Comparison of ENCODE assay signal across 10 mouse cellular contexts in the genomic region with DNA sequence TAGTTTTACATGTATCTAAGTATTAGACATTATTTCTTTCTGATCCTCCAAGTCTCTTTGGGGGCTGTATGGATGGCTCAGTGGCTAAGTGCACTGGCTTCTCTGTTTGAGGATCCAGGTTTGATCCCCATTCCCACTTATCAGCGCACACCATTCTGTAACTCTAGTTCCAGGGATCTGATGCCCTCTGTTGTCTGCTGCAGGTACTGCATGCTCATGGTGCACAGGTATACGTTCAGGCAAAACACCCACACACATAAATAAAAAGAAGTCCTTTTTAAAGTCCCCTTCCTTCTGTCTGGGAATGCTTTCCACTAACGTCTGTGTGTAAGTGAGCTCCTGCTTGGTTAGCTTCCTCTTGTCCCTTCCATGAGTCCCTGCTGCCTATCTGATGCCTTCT. TPM values are rescaled to one million over a fixed set of nuclear protein-coding genes. Genes with fewer than 3 reads are reported as not detected.
DNase-seq lines count a peak whose midpoint lies in the region; ATAC-seq and TF ChIP-seq lines count a peak whose summit lies in the region.
"Had no signal": no experiment of that assay in that cellular context is flagged by ENCODE, and none has a peak within 500 bp of the region (broad histone marks: within the 10 kb centered on the region; RNA-seq: fewer than 3 reads in every experiment).

No protein-coding gene starts in this region.

- H3K27ac ChIP-seq in kidney, embryonic 16.5 days (ENCODE audit: low read length) = no peak overlapping the region
- H3K27ac ChIP-seq: embryonic facial prominence, embryonic 12.5 days; liver, embryonic 13.5 days had no signal

- H3K4me2 ChIP-seq in kidney, embryonic 16.5 days (replicated peaks; ENCODE audit: low read depth, low read length) = no peak overlapping the region
- H3K4me2 ChIP-seq: embryonic facial prominence, embryonic 12.5 days; liver, embryonic 13.5 days had no signal

- DNase-seq in kidney, adult 18-20 months = peak; percentile 59
- peak; percentile 15 for DNase-seq in brain, embryonic 14.5 days (ENCODE audit: low read depth)
- DNase-seq in lung, postnatal 4 days = peak; percentile 33 to 52
- no peak for DNase-seq in MN1 (ENCODE audit: low spot score)
- DNase-seq: liver, embryonic 13.5 days had no signal

- no peaks in the 10 kb centered on the region for H3K4me1 ChIP-seq in kidney, embryonic 16.5 days (ENCODE audit: insufficient read depth, low read length)
- 0 out of 2 replicates have a peak, but pooled peaks cover 2% of the 10 kb centered on the region for H3K4me1 ChIP-seq in E14TG2a.4 (replicated peaks; ENCODE audit: low read depth, low read length)
- H3K4me1 ChIP-seq: embryonic facial prominence, embryonic 12.5 days; liver, embryonic 13.5 days had no signal

- H3K9me3 ChIP-seq in kidney, embryonic 16.5 days (ENCODE audit: low read length) = no peaks in the 10 kb centered on the region
- no peaks in the 10 kb centered on the region for H3K9me3 ChIP-seq in E14TG2a.4 (ENCODE audit: low read length)
- H3K9me3 ChIP-seq: embryonic facial prominence, embryonic 12.5 days; liver, embryonic 13.5 days had no signal

- no peaks in the 10 kb centered on the region for H3K27me3 ChIP-seq in kidney, embryonic 16.5 days (ENCODE audit: insufficient read depth, low read length)
- no peaks in the 10 kb centered on the region for H3K27me3 ChIP-seq in E14TG2a.4 (ENCODE audit: insufficient read depth, low read length)
- H3K27me3 ChIP-seq: embryonic facial prominence, embryonic 12.5 days; liver, embryonic 13.5 days had no signal

- no peak overlapping the region for H3K9ac ChIP-seq in kidney, embryonic 16.5 days (replicated peaks; ENCODE audit: low read length)
- H3K9ac ChIP-seq: embryonic facial prominence, embryonic 12.5 days; liver, embryonic 13.5 days had no signal

- H3K4me3 ChIP-seq in kidney, embryonic 16.5 days (ENCODE audit: low read length) = no peak overlapping the region
- H3K4me3 ChIP-seq in E14TG2a.4 (replicated peaks; ENCODE audit: low read length) = no peak overlapping the region
- H3K4me3 ChIP-seq: embryonic facial prominence, embryonic 12.5 days; liver, embryonic 13.5 days had no signal

- TF ChIP-seq CTCF in E14TG2a.4 (conservative IDR thresholded peaks at IDR 0.05; ENCODE audit: low read length) = peak; percentile 97
- TF ChIP-seq CTCF in brain, embryonic 14.5 days (IDR thresholded peaks at IDR 0.05; ENCODE audit: borderline replicate concordance, extremely low read depth, insufficient read depth, insufficient read length) = peak; percentile 55; the same call in 1 of the 2 replicates

- ATAC-seq in kidney, embryonic 16.5 days (ENCODE audit: low FRiP score, low TSS enrichment) = no peak
- ATAC-seq in frontal cortex, adult (ENCODE audit: low TSS enrichment) = no peak
- ATAC-seq in cerebellum, adult (ENCODE audit: insufficient number of reproducible peaks, low FRiP score, low TSS enrichment) = no peak

- peaks cover 28% of the 10 kb centered on the region for H3K36me3 ChIP-seq in kidney, embryonic 16.5 days (ENCODE audit: insufficient read depth, low read length)
- H3K36me3 ChIP-seq in E14TG2a.4 (ENCODE audit: insufficient read depth, low read length) = no peaks in the 10 kb centered on the region
- H3K36me3 ChIP-seq: liver, embryonic 13.5 days had no signal

- WGBS in kidney, embryonic 16.5 days = 67% methylated on average over 3 of the region's 3 CpGs

- TF ChIP-seq POLR2A in brain, embryonic 14.5 days (IDR thresholded peaks at IDR 0.05; ENCODE audit: borderline replicate concordance, extremely low read depth, insufficient read depth, insufficient read length, poor library complexity, severe bottlenecking) = no peak

RNA-seq across cellular contexts. Expression of gene Pnma1, which starts 16.0 kb away (rescaled TPM):
- polyA plus RNA-seq in kidney, embryonic 16.5 days (2015; fragmentation: Nextera tagmentation; extraction: Ambion mirVana) = 1.1 and 1.2 TPM in 2 replicates
- 3.2 TPM in 2 replicates for polyA plus RNA-seq in brain, embryonic 14.5 days (2012; rRNA removed)

RNA-seq across cellular contexts. Expression of gene Dnal1, which starts 18.1 kb away (rescaled TPM):
- 4.2 and 4.8 TPM in 2 replicates for polyA plus RNA-seq in kidney, embryonic 16.5 days (2015; fragmentation: Nextera tagmentation; extraction: Ambion mirVana)
- 15.6 and 20.2 TPM in 2 replicates for polyA plus RNA-seq in brain, embryonic 14.5 days (2012; rRNA removed)

RNA-seq across cellular contexts. Expression of gene Acot6, which starts 31.8 kb away (rescaled TPM):
- 1.7 and 1.9 TPM in 2 replicates for polyA plus RNA-seq in kidney, embryonic 16.5 days (2015; fragmentation: Nextera tagmentation; extraction: Ambion mirVana)
- polyA plus RNA-seq in brain, embryonic 14.5 days (2012; rRNA removed) = 2.8 and 3.0 TPM in 2 replicates
